Mouse (Mus musculus): ENCODE data around the gene Gm5580.
"Not testable (repeated sequence)": the region's sequence is repeated elsewhere in the genome, so short reads cannot be mapped to it uniquely, and the experiment has no call there.

The Gm5580 gene

GRCm38 (mm10) chr6:116550841-116551240 is at the start of gene Gm5580:
Gene Gm5580, plus strand, starts transcription at chr6:116551141.
- DNase-seq (ENCODE audit: low spot score), result not testable (repeated sequence)

- DNase-seq (ENCODE audit: low spot score), result not testable (repeated sequence)
Observed at GRCm38 (mm10) chr6:116506302-116507003, 44.5 kb upstream of the Gm5580 start, which contains the start of gene Olfr212. Gene Olfr212, plus strand, starts transcription at chr6:116506516.

- DNase-seq (ENCODE audit: low spot score), result no peak
Observed at GRCm38 (mm10) chr6:116514832-116515231, 36.1 kb upstream of the Gm5580 start.

- DNase-seq (ENCODE audit: low spot score), result no peak
Observed at GRCm38 (mm10) chr6:116538156-116538555, 12.8 kb upstream of the Gm5580 start, which contains the start of gene Olfr213. Gene Olfr213, plus strand, starts transcription at chr6:116538456.

GRCm38 (mm10) chr6:116542500-116542899 is 8.4 kb upstream of the Gm5580 start:
- DNase-seq (ENCODE audit: low spot score), result no peak

- DNase-seq (ENCODE audit: low spot score), result no peak
Observed at GRCm38 (mm10) chr6:116553935-116554334, 3.0 kb downstream of the Gm5580 start, which contains the start of gene Olfr214. Gene Olfr214, plus strand, starts transcription at chr6:116554235.

- no peak for DNase-seq (ENCODE audit: low spot score)
Observed at GRCm38 (mm10) chr6:116554952-116555351, 4.0 kb downstream of the Gm5580 start.

- DNase-seq (ENCODE audit: low spot score), result peak; percentile 34
Observed at GRCm38 (mm10) chr6:116569834-116570233, 18.9 kb downstream of the Gm5580 start.

GRCm38 (mm10) chr6:116584095-116584494 is 33.2 kb downstream of the Gm5580 start, which contains the start of gene Olfr215:
Gene Olfr215, minus strand, starts transcription at chr6:116584195.
- no peak for DNase-seq (ENCODE audit: low spot score)

- not testable (repeated sequence) for DNase-seq (ENCODE audit: low spot score)
Observed at GRCm38 (mm10) chr6:116600969-116601368, 50.0 kb downstream of the Gm5580 start.
